Mouse (Mus musculus) neural tube, embryonic 14.5 days (tissue): ENCODE measurements around the gene Fam151b. TPM values are rescaled to one million over a fixed set of nuclear protein-coding genes. Genes with fewer than 3 reads are reported as not detected.
A peak's percentile ranks its signal among the peaks of the same experiment; 100 is the strongest.

ENCODE experiments used
- ATAC-seq: fragments of 200-750 bp; cut with Nextera tagmentation; 2 replicates; pipeline ENCODE4 v1.8.0; 2017; ENCODE audit warnings: low read depth, mild to moderate bottlenecking, moderate TSS enrichment, moderate library complexity
- H3K27ac ChIP-seq: fragments of 300-500 bp; sonication (generic); 2 replicates; pipeline ENCODE4 v1.5.1; 2014; ENCODE audit warnings: low read depth, mild to moderate bottlenecking, control low read depth, low read length, moderate library complexity, mixed read lengths
- H3K27me3 ChIP-seq: fragments of 300-500 bp; sonication (generic); 2 replicates; pipeline ENCODE4 v1.6.1; 2014; ENCODE audit warnings: low read length; ENCODE audit not compliant: control insufficient read depth, insufficient read depth
- H3K36me3 ChIP-seq: fragments of 300-500 bp; sonication (generic); 2 replicates; pipeline ENCODE4 v1.6.1; 2014; ENCODE audit warnings: low read length, mixed read lengths; ENCODE audit not compliant: control insufficient read depth, insufficient read depth
- H3K4me1 ChIP-seq: fragments of 300-500 bp; sonication (generic); 2 replicates; pipeline ENCODE4 v1.6.1; 2014; ENCODE audit warnings: low read length; ENCODE audit not compliant: control insufficient read depth, insufficient read depth
- H3K4me2 ChIP-seq: fragments of 300-500 bp; sonication (generic); 2 replicates; pipeline ENCODE4 v1.6.1; 2014; ENCODE audit warnings: mild to moderate bottlenecking, low read depth, low read length, control low read depth
- H3K4me3 ChIP-seq: fragments of 300-500 bp; sonication (generic); 2 replicates; pipeline ENCODE4 v1.5.1; 2014; ENCODE audit warnings: low read depth, low read length, control low read depth, mixed read lengths
- H3K9ac ChIP-seq: fragments of 300-500 bp; sonication (generic); replicated peaks from 2 replicates; pipeline ENCODE4 v1.6.1; 2014; ENCODE audit warnings: low read depth, mild to moderate bottlenecking, control low read depth, low read length, mixed read lengths
- H3K9me3 ChIP-seq: fragments of 300-500 bp; sonication (generic); 2 replicates; pipeline ENCODE4 v1.6.1; 2016; ENCODE audit warnings: low read length; ENCODE audit not compliant: control insufficient read depth
- WGBS: fragments of 180-500 bp; shearing (Covaris S2); extraction: QIAGEN DNeasy Blood & Tissue Kit; methylation state at CpG from one replicate; pipeline ENCODE4 v1.1.7; 2014; 5-methylcytosine and 5-hydroxymethylcytosine counted together
- polyA plus RNA-seq: library from polyadenylated mRNA; unstranded; fragments of >200 nt; fragmentation: Nextera tagmentation; extraction: Ambion mirVana; gene quantifications from 2 replicates; pipeline ENCODE4 v1.2.1, GENCODE M21; 2014

Fam151b gene
- polyA plus RNA-seq, 1 experiment from 2014 or later = 0.47 TPM

- Histone ChIP-seq H3K4me1 (no peaks in the 10 kb centered on the region), H3K36me3 (peaks cover 17% of the 10 kb centered on the region), H3K9me3 (no peaks in the 10 kb centered on the region), H3K27ac (no peak overlapping the region), H3K4me2 (no peak overlapping the region), H3K4me3 (no peak overlapping the region), H3K9ac (no peak overlapping the region), H3K27me3 (no peaks in the 10 kb centered on the region)
- WGBS = 60% methylated on average over 4 of the region's 4 CpGs
- peak; percentile 63; the same call in 1 of the 2 replicates for ATAC-seq
These were observed 7.0 kb upstream of the Fam151b start for GRCm38 (mm10) chr13:92490817-92491216.

- peak overlapping the region; percentile 69 for H3K4me2 ChIP-seq
- no peak overlapping the region for H3K9ac ChIP-seq
- no peaks in the 10 kb centered on the region for H3K4me1 ChIP-seq
- H3K27ac ChIP-seq = no peak overlapping the region
- peak; percentile 74 for ATAC-seq
- no peaks in the 10 kb centered on the region for H3K36me3 ChIP-seq
- H3K27me3 ChIP-seq = no peaks in the 10 kb centered on the region
- H3K9me3 ChIP-seq = no peaks in the 10 kb centered on the region
- H3K4me3 ChIP-seq = peak overlapping the region; percentile 33
- WGBS = 11% methylated on average over 3 of the region's 3 CpGs
These were observed 467 bp downstream of the Fam151b start for GRCm38 (mm10) chr13:92483348-92483747.

- no peaks in the 10 kb centered on the region for H3K4me1 ChIP-seq
- no peak overlapping the region for H3K4me3 ChIP-seq
- H3K4me2 ChIP-seq = no peak overlapping the region
- 71% methylated on average over 2 of the region's 2 CpGs for WGBS
- no peaks in the 10 kb centered on the region for H3K9me3 ChIP-seq
- no peak overlapping the region for H3K27ac ChIP-seq
- H3K27me3 ChIP-seq = no peaks in the 10 kb centered on the region
- H3K36me3 ChIP-seq = no peaks in the 10 kb centered on the region
- H3K9ac ChIP-seq = no peak overlapping the region
- ATAC-seq = no peak
These were observed 13.7 kb downstream of the Fam151b start for GRCm38 (mm10) chr13:92470151-92470550.

GRCm38 (mm10) chr13:92469381-92469780 is 14.4 kb downstream of the Fam151b start:
- Histone ChIP-seq H3K27me3 (no peaks in the 10 kb centered on the region), H3K9me3 (no peaks in the 10 kb centered on the region), H3K9ac (no peak overlapping the region), H3K4me1 (no peaks in the 10 kb centered on the region), H3K27ac (no peak overlapping the region), H3K36me3 (no peaks in the 10 kb centered on the region), H3K4me3 (no peak overlapping the region), H3K4me2 (no peak overlapping the region)
- ATAC-seq = no peak
- 91% methylated on average over 2 of the region's 2 CpGs for WGBS

GRCm38 (mm10) chr13:92467891-92468290 is 15.9 kb downstream of the Fam151b start:
- no peak overlapping the region for H3K4me2 ChIP-seq
- no peaks in the 10 kb centered on the region for H3K4me1 ChIP-seq
- no peak overlapping the region for H3K4me3 ChIP-seq
- no peak overlapping the region for H3K27ac ChIP-seq
- H3K36me3 ChIP-seq = no peaks in the 10 kb centered on the region
- no peak for ATAC-seq
- WGBS = 74% methylated on average over 9 of the region's 9 CpGs
- H3K27me3 ChIP-seq = no peaks in the 10 kb centered on the region
- no peaks in the 10 kb centered on the region for H3K9me3 ChIP-seq
- no peak overlapping the region for H3K9ac ChIP-seq

GRCm38 (mm10) chr13:92464698-92465097 is 19.1 kb downstream of the Fam151b start:
- 92% methylated on average over 3 of the region's 3 CpGs for WGBS
- no peaks in the 10 kb centered on the region for H3K27me3 ChIP-seq
- H3K4me2 ChIP-seq = no peak overlapping the region
- H3K27ac ChIP-seq = no peak overlapping the region
- no peak overlapping the region for H3K9ac ChIP-seq
- no peaks in the 10 kb centered on the region for H3K36me3 ChIP-seq
- H3K9me3 ChIP-seq = no peaks in the 10 kb centered on the region
- no peak for ATAC-seq
- H3K4me3 ChIP-seq = no peak overlapping the region
- no peaks in the 10 kb centered on the region for H3K4me1 ChIP-seq

GRCm38 (mm10) chr13:92446872-92447271 is 36.9 kb downstream of the Fam151b start:
- no peak for ATAC-seq
- no peak overlapping the region for H3K9ac ChIP-seq
- no peaks in the 10 kb centered on the region for H3K36me3 ChIP-seq
- H3K4me1 ChIP-seq = no peaks in the 10 kb centered on the region
- WGBS = 92% methylated on average over 7 of the region's 7 CpGs
- no peak overlapping the region for H3K4me2 ChIP-seq
- no peaks in the 10 kb centered on the region for H3K9me3 ChIP-seq
- H3K27me3 ChIP-seq = no peaks in the 10 kb centered on the region
- H3K27ac ChIP-seq = no peak overlapping the region
- H3K4me3 ChIP-seq = no peak overlapping the region

GRCm38 (mm10) chr13:92440286-92440685 is 43.5 kb downstream of the Fam151b start:
- H3K36me3 ChIP-seq = no peaks in the 10 kb centered on the region
- H3K9me3 ChIP-seq = no peaks in the 10 kb centered on the region
- no peaks in the 10 kb centered on the region for H3K4me1 ChIP-seq
- no peaks in the 10 kb centered on the region for H3K27me3 ChIP-seq
- ATAC-seq = no peak
- no peak overlapping the region for H3K4me2 ChIP-seq
- WGBS = 75% methylated on average over 13 of the region's 13 CpGs
- H3K4me3 ChIP-seq = no peak overlapping the region
- no peak overlapping the region for H3K9ac ChIP-seq
- H3K27ac ChIP-seq = no peak overlapping the region

- no peaks in the 10 kb centered on the region for H3K36me3 ChIP-seq
- ATAC-seq = no peak
- no peaks in the 10 kb centered on the region for H3K4me1 ChIP-seq
- H3K9ac ChIP-seq = no peak overlapping the region
- no peaks in the 10 kb centered on the region for H3K27me3 ChIP-seq
- 94% methylated on average over 10 of the region's 10 CpGs for WGBS
- no peak overlapping the region for H3K4me2 ChIP-seq
- no peak overlapping the region for H3K4me3 ChIP-seq
- no peaks in the 10 kb centered on the region for H3K9me3 ChIP-seq
- H3K27ac ChIP-seq = no peak overlapping the region
These were observed 45.2 kb downstream of the Fam151b start for GRCm38 (mm10) chr13:92438656-92439055.
